ENCODE assay signal across 25 mouse cellular contexts in genomic region chr1:51315476-51315875, GRCm38 (mm10). TPM values are rescaled to one million over a fixed set of nuclear protein-coding genes. Genes with fewer than 3 reads are reported as not detected.
"Had no signal": no experiment of that assay in that cellular context is flagged by ENCODE, and none has a peak within 500 bp of the region (broad histone marks: within the 10 kb centered on the region; RNA-seq: fewer than 3 reads in every experiment).

No protein-coding gene starts in this region.

- H3K4me3 ChIP-seq: heart, adult 2 months; heart, embryonic 13.5 days; heart, embryonic 15.5 days; hindbrain, embryonic 10.5 days; hindbrain, embryonic 13.5 days; intestine, embryonic 15.5 days; limb, embryonic 13.5 days; limb, embryonic 15.5 days; liver, embryonic 12.5 days had no signal

- H3K9ac ChIP-seq: heart, embryonic 13.5 days; heart, embryonic 15.5 days; hindbrain, embryonic 13.5 days; intestine, embryonic 15.5 days; limb, embryonic 13.5 days; limb, embryonic 15.5 days; liver, embryonic 12.5 days; liver, embryonic 14.5 days had no signal

- DNase-seq: gastrocnemius, postnatal 14 days; gastrocnemius, postnatal 36 days; heart, adult 11 months; heart, adult 2 months; heart, postnatal 14 days; heart, postnatal 4 days; kidney, adult 18-20 months; kidney, adult 8-10 months; kidney, postnatal 10 days; kidney, postnatal 25 days; layer of hippocampus, adult 9-11 months; layer of hippocampus, postnatal 36 days had no signal

- H3K36me3 ChIP-seq: heart, embryonic 13.5 days; heart, embryonic 15.5 days; hindbrain, embryonic 10.5 days; hindbrain, embryonic 13.5 days; intestine, embryonic 15.5 days; limb, embryonic 13.5 days; limb, embryonic 15.5 days; liver, embryonic 12.5 days had no signal

- H3K27ac ChIP-seq: heart, adult 2 months; heart, embryonic 13.5 days; heart, embryonic 15.5 days; hindbrain, embryonic 10.5 days; hindbrain, embryonic 13.5 days; intestine, embryonic 15.5 days; limb, embryonic 13.5 days; limb, embryonic 15.5 days; liver, embryonic 12.5 days; liver, embryonic 14.5 days had no signal

- H3K9me3 ChIP-seq: heart, embryonic 13.5 days; heart, embryonic 15.5 days; hindbrain, embryonic 10.5 days; hindbrain, embryonic 13.5 days; intestine, embryonic 15.5 days; limb, embryonic 13.5 days; limb, embryonic 15.5 days; liver, embryonic 12.5 days had no signal

- H3K27me3 ChIP-seq: heart, embryonic 13.5 days; heart, embryonic 15.5 days; hindbrain, embryonic 13.5 days; intestine, embryonic 15.5 days; limb, embryonic 13.5 days; limb, embryonic 15.5 days; liver, embryonic 12.5 days had no signal

- ATAC-seq: hindbrain, embryonic 16.5 days; inflammation-experienced regulatory T-cells, adult 6 months; intestine, embryonic 15.5 days; intestine, postnatal 0 days; liver, embryonic 12.5 days had no signal

- H3K4me2 ChIP-seq: heart, embryonic 11.5 days; heart, embryonic 13.5 days; heart, embryonic 15.5 days; hindbrain, embryonic 13.5 days; intestine, embryonic 15.5 days; limb, embryonic 13.5 days; limb, embryonic 15.5 days; liver, embryonic 12.5 days had no signal

- H3K4me1 ChIP-seq: heart, embryonic 13.5 days; heart, embryonic 15.5 days; hindbrain, embryonic 10.5 days; hindbrain, embryonic 13.5 days; intestine, embryonic 15.5 days; limb, embryonic 13.5 days; limb, embryonic 15.5 days; liver, embryonic 12.5 days had no signal

RNA-seq across cellular contexts. Expression of gene Cavin2, which starts 26.6 kb away (rescaled TPM):
- polyA plus RNA-seq: inflammation-experienced regulatory T-cells, adult 6 months had no signal
